Mouse (Mus musculus): ENCODE measurements at regions not wholly inside any gene's neighbourhood (a gene's known extent, or its start where the extent isn't known, plus 50 kb on each side); places are given as distances from the start of the nearest gene placed in this dataset.

DNA sequence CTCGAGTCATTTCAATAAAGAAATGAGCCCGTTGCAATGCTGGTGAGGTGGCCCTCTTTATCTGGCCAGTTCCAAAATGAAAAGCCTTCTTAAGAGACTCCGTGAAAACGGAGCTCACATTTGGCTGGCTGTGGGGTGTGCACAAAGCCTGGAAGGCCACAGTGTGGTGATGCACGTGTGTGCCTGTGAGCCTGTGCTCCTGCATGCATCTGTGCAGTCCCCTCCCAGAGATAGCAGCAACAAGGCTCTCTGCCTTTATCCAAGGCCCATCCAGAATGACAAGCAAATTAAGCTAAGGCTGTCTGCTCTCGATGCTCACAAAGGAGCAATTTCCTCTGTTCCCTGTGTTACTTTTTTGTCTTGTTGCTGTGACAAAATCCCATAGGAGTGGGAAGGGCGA is 469.5 kb upstream of the Kif2a start:
- TF ChIP-seq CTCF (IDR thresholded peaks at IDR 0.05; ENCODE audit: insufficient read depth, low read depth, low read length) (no peak), POLR2A (IDR thresholded peaks at IDR 0.05; ENCODE audit: insufficient read depth, low read depth, low read length) (no peak)
